In genomic region chr11:5761820-5762632, GRCm38 (mm10) we compare ENCODE assay signal across 8 mouse cellular contexts. TPM values are rescaled to one million over a fixed set of nuclear protein-coding genes. Genes with fewer than 3 reads are reported as not detected.
DNase-seq lines count a peak whose midpoint lies in the region; ATAC-seq lines count a peak whose summit lies in the region.

Gene Urgcp (minus strand): TSS chr11:5762376.

- peak; percentile 95 to 98 for DNase-seq in adrenal gland, adult (ENCODE audit: inconsistent age in 2 of 2, low spot score in 1 of 2)
- peak; percentile 96 for DNase-seq in embryo, embryonic 10.5 days (ENCODE audit: low spot score)
- peak; percentile 92 for DNase-seq in gastrocnemius, postnatal 14 days
- DNase-seq in left cerebral cortex, postnatal 10 days (ENCODE audit: extremely low spot score in 1 of 2, low spot score in 2 of 2), result peak; percentile 86 to 94
- DNase-seq in right cerebral cortex, postnatal 25 days, result peak; percentile 93
- peak; percentile 88 to 93 for DNase-seq in urinary bladder, postnatal 4 days (ENCODE audit: low spot score in 2 of 2)

- intact Hi-C loops in gastrocnemius, postnatal 14 days (cut with DNase I; ENCODE audit: low total_unique reads), result no loop called here
- intact Hi-C loops in left cerebral cortex, postnatal 10 days (cut with DNase I), result no loop called here

- ATAC-seq in inflammation-experienced regulatory T-cells, adult 6 months, result peak; percentile 94
- peak; percentile 98 for ATAC-seq in megakaryocyte-erythroid progenitor cell, adult 5-6 weeks (replicated peaks; ENCODE audit: low FRiP score, low TSS enrichment, poor library complexity, severe bottlenecking)

RNA-seq across cellular contexts. Expression of gene Urgcp, which starts in this region (rescaled TPM):
- 10 to 100 TPM; 32.7 to 38.4 TPM for total RNA-seq in gastrocnemius, postnatal 14 days (2021)
- polyA plus RNA-seq in inflammation-experienced regulatory T-cells, adult 6 months (2017; shearing (Covaris generic)), result 1 to 10 TPM; 4.8 to 7.2 (median 6.3) TPM
- total RNA-seq in left cerebral cortex, postnatal 10 days (2021), result 10 to 100 TPM; 49.2 to 55.0 TPM
- total RNA-seq in megakaryocyte-erythroid progenitor cell, adult 5-6 weeks (2014; fragmentation: Nextera tagmentation), result 6.8 and 12.1 TPM in 2 replicates
- 5.9 and 7.8 TPM in 2 replicates for total RNA-seq in megakaryocyte-erythroid progenitor cell, adult 5-6 weeks (2017)

Comparison
In these comparisons a context has a peak if more than half of its experiments do, and no peak if none do; other contexts are left out.
1. Peak in every context shown above with its lines: DNase-seq and ATAC-seq.